ENCODE assay signal across 14 mouse cellular contexts in genomic region chr10:128960590-128961584, GRCm38 (mm10). TPM values are rescaled to one million over a fixed set of nuclear protein-coding genes. Genes with fewer than 3 reads are reported as not detected.
A peak's percentile ranks its signal among the peaks of the same experiment; 100 is the strongest.
DNase-seq lines count a peak whose midpoint lies in the region; ATAC-seq and TF ChIP-seq lines count a peak whose summit lies in the region.
"Had no signal": no experiment of that assay in that cellular context is flagged by ENCODE, and none has a peak within 500 bp of the region (broad histone marks: within the 10 kb centered on the region; RNA-seq: fewer than 3 reads in every experiment).

TSS of gene Mettl7b (minus strand) at chr10:128960988.

- H3K36me3 ChIP-seq in kidney, adult 2 months (ENCODE audit: control insufficient read depth, insufficient read depth, low read length) = no peaks in the 10 kb centered on the region
- H3K36me3 ChIP-seq in small intestine, adult 2 months (ENCODE audit: control insufficient read depth, insufficient read depth, low read length) = 0 out of 2 replicates have a peak, but pooled peaks cover 4% of the 10 kb centered on the region
- H3K36me3 ChIP-seq in forebrain, embryonic 13.5 days (ENCODE audit: poor library complexity, severe bottlenecking) = no peaks in the 10 kb centered on the region
- H3K36me3 ChIP-seq in midbrain, embryonic 15.5 days (replicated peaks) = no peaks in the 10 kb centered on the region
- H3K36me3 ChIP-seq: limb, embryonic 13.5 days had no signal

- no peak within 1 kb of the TSS for H3K9ac ChIP-seq in forebrain, embryonic 13.5 days
- H3K9ac ChIP-seq in midbrain, embryonic 15.5 days = no peak within 1 kb of the TSS
- H3K9ac ChIP-seq: limb, embryonic 13.5 days had no signal

- peak; percentile 52 for TF ChIP-seq POLR2A in kidney, adult 2 months (IDR thresholded peaks at IDR 0.05; ENCODE audit: low read depth, low read length)
- peak; percentile 36; the same call in 1 of the 2 replicates for TF ChIP-seq POLR2A in small intestine, adult 2 months (IDR thresholded peaks at IDR 0.05; ENCODE audit: low read depth, low read length)

- peak within 1 kb of the TSS; percentile 94 for H3K27ac ChIP-seq in kidney, adult 2 months (ENCODE audit: insufficient read depth, low read depth, low read length)
- peak within 1 kb of the TSS; percentile 87 for H3K27ac ChIP-seq in small intestine, adult 2 months (ENCODE audit: insufficient read depth, low read depth, low read length)
- no peak within 1 kb of the TSS for H3K27ac ChIP-seq in forebrain, embryonic 13.5 days
- no peak within 1 kb of the TSS for H3K27ac ChIP-seq in midbrain, embryonic 15.5 days
- H3K27ac ChIP-seq: gastrocnemius, adult 2 months; limb, embryonic 13.5 days had no signal

- no peak within 1 kb of the TSS for H3K4me2 ChIP-seq in forebrain, embryonic 13.5 days
- H3K4me2 ChIP-seq in midbrain, embryonic 15.5 days = no peak within 1 kb of the TSS
- H3K4me2 ChIP-seq: limb, embryonic 13.5 days had no signal

- H3K27me3 ChIP-seq in kidney, adult 2 months (replicated peaks; ENCODE audit: control insufficient read depth, insufficient read depth, low read length) = no peaks in the 10 kb centered on the region
- no peaks in the 10 kb centered on the region for H3K27me3 ChIP-seq in small intestine, adult 2 months (ENCODE audit: control insufficient read depth, insufficient read depth, low read length)
- H3K27me3 ChIP-seq in forebrain, embryonic 13.5 days = no peaks in the 10 kb centered on the region
- H3K27me3 ChIP-seq in midbrain, embryonic 15.5 days (replicated peaks) = no peaks in the 10 kb centered on the region

- no peak for ATAC-seq in forebrain, embryonic 13.5 days
- ATAC-seq in midbrain, embryonic 15.5 days (replicated peaks) = no peak
- ATAC-seq: midbrain, embryonic 16.5 days had no signal

- H3K4me3 ChIP-seq in kidney, adult 2 months (ENCODE audit: insufficient read depth, low read depth, low read length) = peak within 1 kb of the TSS; percentile 47
- peak within 1 kb of the TSS; percentile 57 for H3K4me3 ChIP-seq in small intestine, adult 2 months (ENCODE audit: low read depth, low read length)
- no peak within 1 kb of the TSS for H3K4me3 ChIP-seq in forebrain, embryonic 13.5 days
- H3K4me3 ChIP-seq in midbrain, embryonic 15.5 days = no peak within 1 kb of the TSS
- H3K4me3 ChIP-seq: gastrocnemius, adult 2 months; limb, embryonic 13.5 days had no signal

- no peaks in the 10 kb centered on the region for H3K9me3 ChIP-seq in forebrain, embryonic 13.5 days (replicated peaks)
- no peaks in the 10 kb centered on the region for H3K9me3 ChIP-seq in midbrain, embryonic 15.5 days
- H3K9me3 ChIP-seq: limb, embryonic 13.5 days had no signal

- H3K4me1 ChIP-seq in kidney, adult 2 months (ENCODE audit: control insufficient read depth, insufficient read depth, low read length) = peaks cover 14% of the 10 kb centered on the region; the same call in 1 of the 2 replicates
- H3K4me1 ChIP-seq in small intestine, adult 2 months (ENCODE audit: control insufficient read depth, insufficient read depth, insufficient read length, low read length) = peaks cover 19% of the 10 kb centered on the region
- H3K4me1 ChIP-seq in forebrain, embryonic 13.5 days = no peaks in the 10 kb centered on the region
- no peaks in the 10 kb centered on the region for H3K4me1 ChIP-seq in midbrain, embryonic 15.5 days
- H3K4me1 ChIP-seq: limb, embryonic 13.5 days had no signal

- TF ChIP-seq CTCF in kidney, adult 2 months (conservative IDR thresholded peaks at IDR 0.05; ENCODE audit: insufficient read depth, insufficient read length, low read depth, low read length) = no peak
- TF ChIP-seq CTCF in small intestine, adult 2 months (IDR thresholded peaks at IDR 0.05; ENCODE audit: extremely low read depth, insufficient read length, insufficient replicate concordance, low read depth, low read length) = no peak

- no peak for DNase-seq in adrenal gland, postnatal 10 days
- no peak for DNase-seq in adrenal gland, postnatal 4 days (ENCODE audit: low spot score in 2 of 2)
- peak; percentile 12 for DNase-seq in T-cell, adult 2 months (ENCODE audit: low spot score)
- DNase-seq in kidney, adult 2 months = peak; percentile 90
- no peak for DNase-seq in lung, postnatal 25 days (ENCODE audit: low spot score)
- DNase-seq: gastrocnemius, adult 2 months; heart, postnatal 4 days; lung, postnatal 14 days had no signal

- whole genome bisulfite sequencing in kidney, adult 2 months = 56% methylated on average over 12 of the region's 12 CpGs
- 24% methylated on average over 12 of the region's 12 CpGs for WGBS in small intestine, adult 2 months
- 86% methylated on average over 12 of the region's 12 CpGs for WGBS in forebrain, embryonic 13.5 days
- whole genome bisulfite sequencing in midbrain, embryonic 15.5 days = 86% methylated on average over 12 of the region's 12 CpGs

RNA-seq across cellular contexts. Expression of gene Mettl7b, which starts in this region (rescaled TPM):
- 10 to 100 TPM; 17.2 to 32.9 TPM for total RNA-seq in adrenal gland, postnatal 10 days (2021)
- 10 to 100 TPM in 1 of 2 experiments, 1 to 10 TPM in 1; 5.4 to 10.0 TPM for total RNA-seq in adrenal gland, postnatal 4 days (2021)
- polyA plus RNA-seq in kidney, adult 2 months (2012; rRNA removed) = 234 and 269 TPM in 2 replicates
- 27.6 and 32.2 TPM in 2 replicates for polyA plus RNA-seq in small intestine, adult 2 months (2012; rRNA removed)
- not detected in 2 replicates for polyA plus RNA-seq in forebrain, embryonic 13.5 days (2015; fragmentation: Nextera tagmentation; extraction: Ambion mirVana)
- not detected in 2 replicates for polyA plus RNA-seq in midbrain, embryonic 15.5 days (2015; fragmentation: Nextera tagmentation; extraction: Ambion mirVana)
- total RNA-seq: gastrocnemius, adult 2 months; layer of hippocampus, postnatal 36 days had no signal
- polyA plus RNA-seq: midbrain, embryonic 16.5 days had no signal

Comparison
In these comparisons a context has a peak if more than half of its experiments do, and no peak if none do; other contexts are left out.
1. RNA of gene Mettl7b (polyA plus RNA-seq): 234 to 269 TPM in kidney, adult 2 months and 27.6 to 32.2 TPM in small intestine, adult 2 months; not detected in forebrain, embryonic 13.5 days and not detected in midbrain, embryonic 15.5 days; every median in the first group is over 10 times any median in the second.
2. DNase-seq: peak in T-cell, adult 2 months (single experiment) and kidney, adult 2 months (single experiment); none in adrenal gland, postnatal 10 days (single experiment), adrenal gland, postnatal 4 days (0 of 2) and lung, postnatal 25 days (single experiment).
3. H3K27ac ChIP-seq: peak in kidney, adult 2 months (single experiment) and small intestine, adult 2 months (single experiment); none in forebrain, embryonic 13.5 days (single experiment) and midbrain, embryonic 15.5 days (single experiment).
4. H3K4me3 ChIP-seq: peak in kidney, adult 2 months (single experiment) and small intestine, adult 2 months (single experiment); none in forebrain, embryonic 13.5 days (single experiment) and midbrain, embryonic 15.5 days (single experiment).